Mouse (Mus musculus): ENCODE measurements at regions not wholly inside any gene's neighbourhood (a gene's known extent, or its start where the extent isn't known, plus 50 kb on each side); places are given as distances from the start of the nearest gene placed in this dataset.

- Histone ChIP-seq H3K4me1 (0 out of 2 replicates have a peak, but pooled peaks cover 5% of the 10 kb centered on the region), H3K27ac (replicated peaks) (no peak overlapping the region), H3K4me2 (replicated peaks) (no peak overlapping the region), H3K9me3 (no peaks in the 10 kb centered on the region), H3K9ac (replicated peaks) (no peak overlapping the region), H3K27me3 (no peaks in the 10 kb centered on the region), H3K4me3 (no peak overlapping the region), H3K36me3 (no peaks in the 10 kb centered on the region)
- 49% methylated on average over 7 of the region's 7 CpGs for WGBS
- ATAC-seq (ENCODE audit: low FRiP score, low read depth) = no peak
These were observed 54.0 kb upstream of the Enpep start for GRCm38 (mm10) chr3:129386522-129386921.

GRCm38 (mm10) chr3:129390506-129390905 is 58.0 kb upstream of the Enpep start:
- ATAC-seq (ENCODE audit: low FRiP score, low read depth) = no peak
- WGBS = 95% methylated on average over 11 of the region's 11 CpGs

GRCm38 (mm10) chr3:129391888-129392813 is 59.6 kb upstream of the Enpep start:
- H3K9me3 ChIP-seq = peaks cover 3% of the 10 kb centered on the region; the same call in 1 of the 2 replicates
- 84% methylated on average over 14 of the region's 14 CpGs for WGBS
- no peak overlapping the region for H3K4me2 ChIP-seq (replicated peaks)
- H3K27ac ChIP-seq (replicated peaks) = no peak overlapping the region
- no peaks in the 10 kb centered on the region for H3K27me3 ChIP-seq
- ATAC-seq (ENCODE audit: low FRiP score, low read depth) = no peak
- H3K4me3 ChIP-seq = no peak overlapping the region
- no peaks in the 10 kb centered on the region for H3K4me1 ChIP-seq
- no peak overlapping the region for H3K9ac ChIP-seq (replicated peaks)
- H3K36me3 ChIP-seq = no peaks in the 10 kb centered on the region

More at GRCm38 (mm10) chr3:129390506-129390905, 58.0 kb upstream of the Enpep start:
- no peaks in the 10 kb centered on the region for H3K27me3 ChIP-seq
- H3K4me2 ChIP-seq (replicated peaks) = no peak overlapping the region
- H3K27ac ChIP-seq (replicated peaks) = no peak overlapping the region
- H3K4me1 ChIP-seq = 0 out of 2 replicates have a peak, but pooled peaks cover 5% of the 10 kb centered on the region
- H3K36me3 ChIP-seq = no peaks in the 10 kb centered on the region
- peaks cover 3% of the 10 kb centered on the region; the same call in 1 of the 2 replicates for H3K9me3 ChIP-seq
- no peak overlapping the region for H3K9ac ChIP-seq (replicated peaks)
- H3K4me3 ChIP-seq = no peak overlapping the region

GRCm38 (mm10) chr3:129392814-129393804 is 60.6 kb upstream of the Enpep start:
- 87% methylated on average over 23 of the region's 23 CpGs for WGBS

GRCm38 (mm10) chr3:129397481-129397880 is 65.0 kb upstream of the Enpep start:
- no peak overlapping the region for H3K4me3 ChIP-seq
- H3K9ac ChIP-seq (replicated peaks) = no peak overlapping the region
- H3K27ac ChIP-seq (replicated peaks) = no peak overlapping the region
- H3K36me3 ChIP-seq = no peaks in the 10 kb centered on the region
- WGBS = 75% methylated on average over 4 of the region's 4 CpGs
- no peaks in the 10 kb centered on the region for H3K4me1 ChIP-seq
- H3K9me3 ChIP-seq = peaks cover 3% of the 10 kb centered on the region; the same call in 1 of the 2 replicates
- no peaks in the 10 kb centered on the region for H3K27me3 ChIP-seq
- ATAC-seq (ENCODE audit: low FRiP score, low read depth) = no peak
- H3K4me2 ChIP-seq (replicated peaks) = no peak overlapping the region

More at GRCm38 (mm10) chr3:129392814-129393804, 60.6 kb upstream of the Enpep start:
- Histone ChIP-seq H3K27ac (replicated peaks) (no peak overlapping the region), H3K9me3 (peaks cover 3% of the 10 kb centered on the region; the same call in 1 of the 2 replicates), H3K36me3 (no peaks in the 10 kb centered on the region), H3K27me3 (no peaks in the 10 kb centered on the region), H3K4me1 (no peaks in the 10 kb centered on the region), H3K4me2 (replicated peaks) (no peak overlapping the region), H3K9ac (replicated peaks) (no peak overlapping the region), H3K4me3 (no peak overlapping the region)
- ATAC-seq (ENCODE audit: low FRiP score, low read depth) = no peak

- Histone ChIP-seq H3K4me1 (peaks cover 4% of the 10 kb centered on the region; the same call in 1 of the 2 replicates), H3K27me3 (no peaks in the 10 kb centered on the region), H3K27ac (replicated peaks) (no peak overlapping the region), H3K4me3 (no peak overlapping the region), H3K9ac (replicated peaks) (no peak overlapping the region), H3K4me2 (replicated peaks) (no peak overlapping the region), H3K36me3 (no peaks in the 10 kb centered on the region), H3K9me3 (no peaks in the 10 kb centered on the region)
- ATAC-seq (ENCODE audit: low FRiP score, low read depth) = 0 out of 2 replicates have a peak, but pooled peaks have one; percentile 27
- WGBS = 63% methylated on average over 12 of the region's 12 CpGs
These were observed 67.8 kb upstream of the Enpep start for GRCm38 (mm10) chr3:129400092-129400924.

- Histone ChIP-seq H3K9me3 (no peaks in the 10 kb centered on the region), H3K4me2 (replicated peaks) (no peak overlapping the region), H3K27ac (replicated peaks) (no peak overlapping the region), H3K4me3 (no peak overlapping the region), H3K9ac (replicated peaks) (no peak overlapping the region), H3K27me3 (no peaks in the 10 kb centered on the region), H3K4me1 (no peaks in the 10 kb centered on the region), H3K36me3 (no peaks in the 10 kb centered on the region)
- WGBS = 88% methylated on average over 13 of the region's 13 CpGs
- ATAC-seq (ENCODE audit: low FRiP score, low read depth) = no peak
These were observed 79.0 kb upstream of the Enpep start for GRCm38 (mm10) chr3:129411389-129412054.

- ATAC-seq (ENCODE audit: low FRiP score, low read depth) = no peak
- Histone ChIP-seq H3K36me3 (no peaks in the 10 kb centered on the region), H3K27me3 (no peaks in the 10 kb centered on the region), H3K9me3 (no peaks in the 10 kb centered on the region), H3K4me2 (replicated peaks) (no peak overlapping the region), H3K9ac (replicated peaks) (no peak overlapping the region), H3K27ac (replicated peaks) (no peak overlapping the region), H3K4me3 (no peak overlapping the region), H3K4me1 (no peaks in the 10 kb centered on the region)
- WGBS = 81% methylated on average over 11 of the region's 11 CpGs
These were observed 79.8 kb upstream of the Enpep start for GRCm38 (mm10) chr3:129412126-129412960.

GRCm38 (mm10) chr3:129412961-129413246 is 80.4 kb upstream of the Enpep start:
- WGBS = 93% methylated on average over 8 of the region's 8 CpGs
- no peak for ATAC-seq (ENCODE audit: low FRiP score, low read depth)
- no peak overlapping the region for H3K9ac ChIP-seq (replicated peaks)

GRCm38 (mm10) chr3:129415656-129416055 is 83.1 kb upstream of the Enpep start:
- Histone ChIP-seq H3K27me3 (no peaks in the 10 kb centered on the region), H3K9ac (replicated peaks) (no peak overlapping the region), H3K36me3 (no peaks in the 10 kb centered on the region), H3K4me1 (no peaks in the 10 kb centered on the region), H3K4me2 (replicated peaks) (no peak overlapping the region), H3K9me3 (no peaks in the 10 kb centered on the region), H3K27ac (replicated peaks) (no peak overlapping the region), H3K4me3 (no peak overlapping the region)
- 86% methylated on average over 5 of the region's 5 CpGs for WGBS
- ATAC-seq (ENCODE audit: low FRiP score, low read depth) = no peak

More at GRCm38 (mm10) chr3:129412961-129413246, 80.4 kb upstream of the Enpep start:
- no peak overlapping the region for H3K4me2 ChIP-seq (replicated peaks)
- H3K36me3 ChIP-seq = no peaks in the 10 kb centered on the region
- no peaks in the 10 kb centered on the region for H3K9me3 ChIP-seq
- no peak overlapping the region for H3K27ac ChIP-seq (replicated peaks)
- H3K27me3 ChIP-seq = no peaks in the 10 kb centered on the region
- no peak overlapping the region for H3K4me3 ChIP-seq
- H3K4me1 ChIP-seq = no peaks in the 10 kb centered on the region

Data from midbrain, embryonic 12.5 days (tissue).